Mouse (Mus musculus) lung, adult 2 months (tissue): ENCODE data around the gene Ddx21. TPM values are rescaled to one million over a fixed set of nuclear protein-coding genes. Genes with fewer than 3 reads are reported as not detected.
"Not testable (repeated sequence)": the region's sequence is repeated elsewhere in the genome, so short reads cannot be mapped to it uniquely, and the experiment has no call there.

Experiments
- DNase-seq: peaks from one replicate; pipeline ENCODE4 v3.0.0; 2022
- H3K4me1 ChIP-seq: fragments of 200-500 bp; 2 replicates; pipeline ENCODE4 v1.6.1; 2011; ENCODE audit warnings: low read length; ENCODE audit not compliant: control insufficient read depth, insufficient read depth
- H3K4me3 ChIP-seq: fragments of 200-500 bp; replicated peaks from 2 replicates; pipeline ENCODE3; 2011; ENCODE audit warnings: low read depth, mild to moderate bottlenecking, control low read depth, low read length; ENCODE audit errors: extremely low read depth
- CTCF ChIP-seq: fragments of 200-500 bp; IDR thresholded peaks from 2 replicates; pipeline ENCODE4 v1.5.1; 2011; ENCODE audit warnings: mild to moderate bottlenecking, low read length, control low read depth; ENCODE audit not compliant: insufficient read depth
- POLR2A ChIP-seq: fragments of 200-500 bp; IDR thresholded peaks from 2 replicates; pipeline ENCODE4 v1.6.1; 2011; ENCODE audit warnings: low read depth, mild to moderate bottlenecking, control low read depth, low read length, borderline replicate concordance; ENCODE audit errors: extremely low read depth
- WGBS: fragments of 180-500 bp; shearing (Covaris S2); methylation state at CpG from one replicate; pipeline ENCODE4 v1.1.7; 2018; 5-methylcytosine and 5-hydroxymethylcytosine counted together
- polyA plus RNA-seq: library from polyadenylated mRNA; depleted of rRNA; stranded (reverse); fragments of >200 nt; gene quantifications from 2 replicates; pipeline ENCODE4 v1.2.3, GENCODE M21; 2012

Gene Ddx21
- polyA plus RNA-seq, 1 experiment: 13.4 TPM

DNA sequence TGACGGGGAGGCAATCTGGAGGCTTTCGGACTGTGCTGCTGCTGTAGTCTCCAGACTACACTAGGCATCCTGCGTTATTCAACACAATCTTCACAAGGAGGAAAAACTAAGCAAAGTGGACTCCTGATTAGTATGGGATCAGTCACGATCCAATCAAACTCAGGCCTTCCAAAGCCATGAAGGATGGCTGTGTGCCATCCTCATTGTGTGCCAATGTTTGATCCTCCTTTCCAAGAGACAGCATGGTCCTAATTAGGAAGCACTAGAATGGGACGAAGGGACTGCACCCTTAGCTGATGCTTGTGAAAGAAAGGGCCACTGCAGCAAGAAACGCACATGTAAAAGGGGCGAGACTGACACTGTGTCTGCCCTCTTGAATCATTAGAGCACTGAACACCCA is 9.6 kb downstream of the Ddx21 start:
- no peak for DNase-seq
- Histone ChIP-seq H3K4me1 (peaks cover 5% of the 10 kb centered on the region; the same call in 1 of the 2 replicates), H3K4me3 (no peak overlapping the region)
- 64% methylated on average over 7 of the region's 7 CpGs for WGBS
- no peak for TF ChIP-seq CTCF
- no peak for TF ChIP-seq POLR2A

GRCm38 (mm10) chr10:62590200-62590599 is 11.9 kb downstream of the Ddx21 start:
- peak; percentile 78 for DNase-seq
- peaks cover 5% of the 10 kb centered on the region; the same call in 1 of the 2 replicates for H3K4me1 ChIP-seq
- no peak overlapping the region for H3K4me3 ChIP-seq
- TF ChIP-seq CTCF: peak; percentile 48; the same call in 1 of the 2 replicates
- no peak for TF ChIP-seq POLR2A
- 18% methylated on average over 6 of the region's 6 CpGs for WGBS

DNA sequence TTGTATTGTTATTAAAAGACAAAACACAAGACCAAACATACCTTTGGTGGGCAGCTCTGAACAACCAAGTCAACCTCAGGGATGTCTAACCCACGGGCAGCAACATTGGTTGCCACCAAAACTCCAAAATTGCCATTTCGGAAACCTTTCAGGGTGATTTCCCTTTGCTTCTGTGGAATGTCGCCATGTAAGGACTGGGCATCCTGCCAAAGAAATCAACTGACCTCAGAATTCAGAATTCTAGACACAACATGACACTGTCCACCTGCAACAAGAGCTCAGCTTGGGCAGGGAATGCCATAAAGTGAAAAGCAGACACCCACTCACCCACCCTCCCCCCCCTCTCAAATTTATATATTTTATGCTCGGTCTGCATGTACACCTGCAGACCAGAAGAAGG is 13.5 kb downstream of the Ddx21 start:
- Histone ChIP-seq H3K4me3 (no peak overlapping the region), H3K4me1 (peaks cover 5% of the 10 kb centered on the region; the same call in 1 of the 2 replicates)
- WGBS: 64% methylated on average over 4 of the region's 4 CpGs
- DNase-seq: no peak
- no peak for TF ChIP-seq CTCF
- TF ChIP-seq POLR2A: no peak

- TF ChIP-seq POLR2A: no peak
- TF ChIP-seq CTCF: no peak
- no peak for DNase-seq
- no peaks in the 10 kb centered on the region for H3K4me1 ChIP-seq
- H3K4me3 ChIP-seq: no peak overlapping the region
- 83% methylated on average over 1 of the region's 1 CpGs for WGBS
These were observed 18.8 kb downstream of the Ddx21 start for GRCm38 (mm10) chr10:62583245-62583644.

- 83% methylated on average over 7 of the region's 7 CpGs for WGBS
- H3K4me3 ChIP-seq: no peak overlapping the region
- H3K4me1 ChIP-seq: 0 out of 2 replicates have a peak, but pooled peaks cover under 1% of the 10 kb centered on the region
These were observed 19.4 kb downstream of the Ddx21 start for GRCm38 (mm10) chr10:62582701-62583100.

GRCm38 (mm10) chr10:62582263-62582662 is 19.8 kb downstream of the Ddx21 start:
- 86% methylated on average over 17 of the region's 17 CpGs for WGBS
- Histone ChIP-seq H3K4me1 (0 out of 2 replicates have a peak, but pooled peaks cover 2% of the 10 kb centered on the region), H3K4me3 (no peak overlapping the region)
- no peak for DNase-seq
- no peak for TF ChIP-seq CTCF
- no peak for TF ChIP-seq POLR2A

More at GRCm38 (mm10) chr10:62582701-62583100, 19.4 kb downstream of the Ddx21 start:
- DNase-seq: no peak
- TF ChIP-seq POLR2A (no peak), CTCF (no peak)

- not testable (repeated sequence) for H3K4me3 ChIP-seq, H3K4me1 ChIP-seq, DNase-seq
- WGBS: 89% methylated on average over 12 of the region's 13 CpGs
These were observed 23.0 kb downstream of the Ddx21 start for GRCm38 (mm10) chr10:62579129-62579528.

DNA sequence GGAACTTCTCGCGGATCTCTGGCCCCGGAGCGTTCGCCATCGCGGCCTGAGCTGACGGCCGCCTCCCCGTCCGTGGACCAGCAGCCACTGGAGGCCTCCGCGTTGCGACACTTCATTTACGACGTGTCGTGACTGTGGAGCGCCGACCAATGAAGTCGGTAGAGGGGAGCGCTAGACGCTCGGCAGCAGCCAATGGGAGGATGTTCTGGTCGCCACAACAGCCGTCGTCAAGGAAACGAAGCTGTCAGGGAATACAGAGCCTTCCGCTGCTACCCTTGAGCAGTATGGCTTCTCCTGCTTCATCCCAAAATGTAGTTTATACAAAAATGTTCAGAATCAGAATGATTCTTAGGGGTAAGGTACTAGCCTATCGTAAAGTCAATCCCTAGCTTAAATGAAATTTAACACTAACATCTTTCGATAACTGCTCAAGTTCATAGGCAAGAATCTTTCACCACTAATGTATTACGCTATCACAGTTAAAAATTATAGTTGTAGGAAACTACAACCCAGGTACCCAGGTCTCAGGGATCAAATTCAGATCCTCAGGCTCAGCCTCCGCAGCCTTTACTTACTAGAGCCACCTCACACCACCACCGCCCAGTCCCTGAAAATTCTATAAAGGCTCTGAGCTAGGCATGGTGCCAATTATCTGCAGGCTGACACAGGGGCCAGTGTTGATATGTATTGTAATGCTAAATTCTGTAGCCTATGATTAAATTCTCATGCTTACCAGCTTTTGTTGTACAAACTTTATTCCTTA is 23.6 kb downstream of the Ddx21 start, which contains the start of gene Kif1bp:
Gene Kif1bp, minus strand, starts transcription at position 120 of the 763 bp plus-strand sequence.
- Histone ChIP-seq H3K4me3 (peak within 1 kb of the TSS; percentile 81), H3K4me1 (0 out of 2 replicates have a peak, but pooled peaks cover 2% of the 10 kb centered on the region)
- DNase-seq: peak; percentile 96
- no peak for TF ChIP-seq CTCF
- TF ChIP-seq POLR2A: peak; percentile 93
- 5% methylated on average over 33 of the region's 33 CpGs for WGBS

- DNase-seq: no peak
- no peak for TF ChIP-seq POLR2A
- no peak for TF ChIP-seq CTCF
- H3K4me3 ChIP-seq: peak overlapping the region; percentile 81
- WGBS: 2% methylated on average over 54 of the region's 54 CpGs
- 0 out of 2 replicates have a peak, but pooled peaks cover 2% of the 10 kb centered on the region for H3K4me1 ChIP-seq
These were observed 24.3 kb downstream of the Ddx21 start for GRCm38 (mm10) chr10:62577673-62578337.
